Mouse (Mus musculus) neutrophil, adult 83 days (primary cell): ENCODE results near the gene Mef2d. TPM values are rescaled to one million over a fixed set of nuclear protein-coding genes. Genes with fewer than 3 reads are reported as not detected.

Source experiments
- total RNA-seq, 2 experiments: library from RNA; stranded (reverse); gene quantifications; one replicate each; pipeline ENCODE4 v1.2.4; 2023

Gene Mef2d
- total RNA-seq = 10 to 100 TPM; 55.4 to 69.5 TPM

GRCm38 (mm10) chr3:88141787-88142523, at the start of gene Mef2d:
Gene Mef2d (plus strand): TSS chr3:88142372.

Other genes with a start within 250 kb of the Mef2d start
- gene Hdgf, start 236.1 kb upstream of the Mef2d start, total RNA-seq = 100 to 1,000 TPM; 117 to 149 TPM
- gene Mrpl24, start 222.9 kb upstream of the Mef2d start, total RNA-seq = 10 to 100 TPM; 65.4 to 71.5 TPM
- gene Isg20l2, start 212.1 kb upstream of the Mef2d start, total RNA-seq = 10 to 100 TPM; 23.2 to 24.4 TPM
- 10 to 100 TPM in 1 of 2 experiments, 1 to 10 TPM in 1; 9.9 to 12.1 TPM for gene Rrnad1, start 211.7 kb upstream of the Mef2d start, total RNA-seq
- not detected for gene Crabp2, start 193.7 kb upstream of the Mef2d start, total RNA-seq
- not detected for gene Nes, start 171.3 kb upstream of the Mef2d start, total RNA-seq
- gene Bcan, start 142.1 kb upstream of the Mef2d start, total RNA-seq = not detected
- gene Hapln2, start 114.8 kb upstream of the Mef2d start, total RNA-seq = not detected
- gene Gpatch4, start 99.3 kb upstream of the Mef2d start, total RNA-seq = 1 to 10 TPM; 2.5 to 5.9 TPM
- gene Naxe, start 83.9 kb upstream of the Mef2d start, total RNA-seq = 10 to 100 TPM; 26.4 to 30.3 TPM
- gene Ttc24, start 64.1 kb upstream of the Mef2d start, total RNA-seq = not detected
- 10 to 100 TPM; 35.3 to 39.7 TPM for gene Iqgap3, start 60.4 kb upstream of the Mef2d start, total RNA-seq
- not detected for gene Rhbg, start 112.3 kb downstream of the Mef2d start, total RNA-seq
- gene Gm38392, start 144.8 kb downstream of the Mef2d start, total RNA-seq = not detected
- gene Tsacc, start 154.6 kb downstream of the Mef2d start, total RNA-seq = 1 to 10 TPM in 1 of 2 experiments, not detected in 1; 1.3 TPM
- gene Cct3, start 154.7 kb downstream of the Mef2d start, total RNA-seq = 10 to 100 TPM; 66.6 to 69.9 TPM
- 100 to 1,000 TPM; 114 to 115 TPM for gene Glmp, start 182.7 kb downstream of the Mef2d start, total RNA-seq
- 1 to 10 TPM; 1.2 to 1.3 TPM for gene Tmem79, start 193.8 kb downstream of the Mef2d start, total RNA-seq
- 10 to 100 TPM; 48.0 to 51.9 TPM for gene Smg5, start 193.9 kb downstream of the Mef2d start, total RNA-seq
- gene Paqr6, start 222.2 kb downstream of the Mef2d start, total RNA-seq = 1 to 10 TPM in 1 of 2 experiments, under 1 TPM in 1; 0.46 to 1.1 TPM
- gene Bglap3, start 230.4 kb downstream of the Mef2d start, total RNA-seq = 10 to 100 TPM; 15.2 to 25.3 TPM
- gene Bglap2, start 236.3 kb downstream of the Mef2d start, total RNA-seq = 10 to 100 TPM; 26.3 to 43.3 TPM
- 100 to 1,000 TPM; 105 to 139 TPM for gene Bglap, start 242.1 kb downstream of the Mef2d start, total RNA-seq